Mouse (Mus musculus) intestine, postnatal 0 days (tissue): Measurements from ENCODE around the gene Nmt1. TPM values are rescaled to one million over a fixed set of nuclear protein-coding genes. Genes with fewer than 3 reads are reported as not detected.

ENCODE experiments used
- ATAC-seq: fragments of 200-750 bp; cut with Nextera tagmentation; 2 replicates; pipeline ENCODE4 v1.8.0; 2017; ENCODE audit warnings: mild to moderate bottlenecking, moderate TSS enrichment, moderate library complexity
- H3K27ac ChIP-seq: fragments of 300-500 bp; sonication (generic); 2 replicates; pipeline ENCODE4 v1.5.1; 2014; ENCODE audit warnings: mild to moderate bottlenecking, low read depth, low read length, moderate library complexity
- H3K27me3 ChIP-seq: fragments of 300-500 bp; sonication (generic); replicated peaks from 2 replicates; pipeline ENCODE4 v1.6.1; 2014; ENCODE audit warnings: low read length, mixed read lengths; ENCODE audit not compliant: control insufficient read depth, insufficient read depth
- H3K36me3 ChIP-seq: fragments of 300-500 bp; sonication (generic); 2 replicates; pipeline ENCODE4 v1.6.1; 2014; ENCODE audit warnings: mild to moderate bottlenecking, moderate library complexity; ENCODE audit not compliant: control insufficient read depth, insufficient read depth
- H3K4me1 ChIP-seq: fragments of 300-500 bp; sonication (generic); replicated peaks from 2 replicates; pipeline ENCODE4 v1.6.1; 2014; ENCODE audit warnings: antibody characterized with exemption, low read length, mixed read lengths; ENCODE audit not compliant: control insufficient read depth, insufficient read depth
- H3K4me2 ChIP-seq: fragments of 300-500 bp; sonication (generic); replicated peaks from 2 replicates; pipeline ENCODE4 v1.6.1; 2014; ENCODE audit warnings: low read depth, mild to moderate bottlenecking, moderate library complexity
- H3K4me3 ChIP-seq: fragments of 300-500 bp; sonication (generic); 2 replicates; pipeline ENCODE4 v1.5.1; 2014; ENCODE audit warnings: low read depth, low read length
- H3K9ac ChIP-seq: fragments of 300-500 bp; sonication (generic); 2 replicates; pipeline ENCODE4 v1.6.1; 2014; ENCODE audit warnings: mild to moderate bottlenecking, low read depth, low read length
- H3K9me3 ChIP-seq: fragments of 300-500 bp; sonication (generic); 2 replicates; pipeline ENCODE4 v1.6.1; 2016; ENCODE audit warnings: mixed run types; ENCODE audit not compliant: control insufficient read depth
- CTCF ChIP-seq: sonication (generic); IDR thresholded peaks from 2 replicates; pipeline ENCODE4 v1.5.1; 2016; ENCODE audit warnings: low read depth, mild to moderate bottlenecking, control low read depth, antibody characterized with exemption, moderate library complexity
- WGBS: fragments of 180-500 bp; shearing (Covaris S2); extraction: QIAGEN DNeasy Blood & Tissue Kit; methylation state at CpG from one replicate; pipeline ENCODE4 v1.1.7; 2014; 5-methylcytosine and 5-hydroxymethylcytosine counted together
- polyA plus RNA-seq: library from polyadenylated mRNA; unstranded; fragments of >200 nt; fragmentation: Nextera tagmentation; extraction: Ambion mirVana; gene quantifications from 2 replicates; pipeline ENCODE4 v1.2.1, GENCODE M21; 2015

Gene Nmt1
- polyA plus RNA-seq, 1 experiment from 2014 or later, result 58.4 TPM

GRCm38 (mm10) chr11:103068272-103068671 lies 40.3 kb downstream of the Nmt1 start:
- 92% methylated on average over 4 of the region's 4 CpGs for WGBS
- ATAC-seq, result no peak
- Histone ChIP-seq H3K4me3 (no peak overlapping the region), H3K4me2 (no peak overlapping the region), H3K36me3 (peaks cover 70% of the 10 kb centered on the region), H3K9me3 (no peaks in the 10 kb centered on the region), H3K4me1 (no peaks in the 10 kb centered on the region), H3K27ac (no peak overlapping the region), H3K9ac (no peak overlapping the region), H3K27me3 (no peaks in the 10 kb centered on the region)
- TF ChIP-seq CTCF, result no peak

DNA sequence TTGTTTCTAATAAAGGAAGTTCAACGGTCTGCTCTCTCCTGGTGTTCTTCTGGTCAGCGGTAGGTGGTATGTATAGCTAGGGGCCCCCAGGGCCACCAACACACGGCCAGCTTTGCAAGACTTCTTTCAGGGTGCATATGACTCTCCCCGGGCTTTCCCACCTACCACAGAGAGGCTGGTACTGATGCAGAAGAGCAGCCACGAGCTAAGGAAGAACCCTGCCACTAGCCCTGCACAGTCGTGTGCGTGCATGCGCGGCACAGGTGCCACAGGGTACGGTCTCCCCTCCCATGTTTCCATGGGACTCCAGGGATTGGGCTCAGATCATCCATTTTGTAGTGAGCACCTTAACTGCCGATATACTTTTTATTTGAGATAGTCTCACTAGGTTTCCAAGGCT lies 40.9 kb downstream of the Nmt1 start:
- ATAC-seq, result no peak
- Histone ChIP-seq H3K36me3 (peaks cover 64% of the 10 kb centered on the region), H3K9me3 (no peaks in the 10 kb centered on the region), H3K4me3 (no peak overlapping the region), H3K4me1 (no peaks in the 10 kb centered on the region), H3K27ac (no peak overlapping the region), H3K9ac (no peak overlapping the region), H3K27me3 (no peaks in the 10 kb centered on the region), H3K4me2 (no peak overlapping the region)
- WGBS, result 94% methylated on average over 11 of the region's 11 CpGs
- TF ChIP-seq CTCF, result no peak

DNA sequence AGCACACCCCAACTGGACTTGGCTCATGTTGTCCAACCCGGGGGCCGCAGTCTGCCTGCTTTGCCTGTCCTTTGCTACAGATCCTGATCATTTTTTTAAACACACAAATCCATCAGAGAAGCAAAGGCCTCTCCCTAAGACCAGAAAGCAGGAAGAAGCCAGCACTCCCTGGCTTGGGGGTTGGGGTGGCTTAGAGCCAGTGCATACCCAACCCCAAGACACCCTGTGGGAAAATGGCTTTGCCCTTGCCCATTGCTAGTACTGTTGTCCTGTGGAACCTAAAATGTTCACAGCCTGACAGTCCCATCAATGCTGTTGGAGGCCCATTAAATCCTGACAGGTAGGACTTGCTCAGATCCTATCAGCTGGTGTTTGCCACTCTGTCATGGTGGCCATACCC lies 41.7 kb downstream of the Nmt1 start:
- no peak for ATAC-seq
- no peak overlapping the region for H3K4me2 ChIP-seq
- H3K27ac ChIP-seq, result no peak overlapping the region
- no peaks in the 10 kb centered on the region for H3K9me3 ChIP-seq
- 96% methylated on average over 2 of the region's 2 CpGs for WGBS
- H3K9ac ChIP-seq, result no peak overlapping the region
- no peaks in the 10 kb centered on the region for H3K4me1 ChIP-seq
- no peak for TF ChIP-seq CTCF
- H3K4me3 ChIP-seq, result no peak overlapping the region
- peaks cover 56% of the 10 kb centered on the region for H3K36me3 ChIP-seq
- no peaks in the 10 kb centered on the region for H3K27me3 ChIP-seq

- Histone ChIP-seq H3K36me3 (peaks cover 51% of the 10 kb centered on the region), H3K4me3 (no peak overlapping the region), H3K27me3 (no peaks in the 10 kb centered on the region), H3K4me2 (no peak overlapping the region), H3K27ac (no peak overlapping the region), H3K4me1 (no peaks in the 10 kb centered on the region), H3K9ac (no peak overlapping the region), H3K9me3 (no peaks in the 10 kb centered on the region)
- TF ChIP-seq CTCF, result no peak
- no peak for ATAC-seq
- WGBS, result 92% methylated on average over 10 of the region's 10 CpGs
Measured at GRCm38 (mm10) chr11:103070322-103070880, 42.4 kb downstream of the Nmt1 start.

DNA sequence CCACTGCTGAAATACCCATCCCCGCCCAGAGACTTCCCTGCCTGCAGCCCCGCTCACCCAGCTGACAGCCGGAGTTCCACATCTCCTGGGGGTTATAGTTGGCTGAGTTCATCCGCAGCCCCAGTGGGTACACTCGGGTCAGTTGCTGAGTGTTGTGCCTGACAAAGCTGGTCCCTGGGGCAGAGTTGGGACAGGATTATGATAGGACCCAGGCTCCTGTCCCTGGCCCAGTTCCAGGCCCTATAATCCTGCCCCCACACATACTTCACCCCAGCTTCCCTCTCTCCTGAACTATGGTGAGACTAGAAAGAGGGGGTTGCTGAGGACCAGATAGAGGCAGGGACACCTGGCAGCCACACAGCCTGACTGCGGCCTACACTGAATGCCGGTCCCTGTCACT lies 45.7 kb downstream of the Nmt1 start:
- no peaks in the 10 kb centered on the region for H3K4me1 ChIP-seq
- H3K4me3 ChIP-seq, result no peak overlapping the region
- 84% methylated on average over 7 of the region's 7 CpGs for WGBS
- ATAC-seq, result no peak
- H3K27ac ChIP-seq, result no peak overlapping the region
- peaks cover 22% of the 10 kb centered on the region for H3K36me3 ChIP-seq
- H3K4me2 ChIP-seq, result no peak overlapping the region
- H3K9ac ChIP-seq, result no peak overlapping the region
- H3K27me3 ChIP-seq, result no peaks in the 10 kb centered on the region
- TF ChIP-seq CTCF, result no peak
- H3K9me3 ChIP-seq, result no peaks in the 10 kb centered on the region

GRCm38 (mm10) chr11:103074121-103074650 lies 46.2 kb downstream of the Nmt1 start:
- Histone ChIP-seq H3K36me3 (peaks cover 17% of the 10 kb centered on the region), H3K27me3 (no peaks in the 10 kb centered on the region), H3K9me3 (no peaks in the 10 kb centered on the region), H3K4me2 (no peak overlapping the region), H3K27ac (no peak overlapping the region), H3K9ac (no peak overlapping the region), H3K4me3 (no peak overlapping the region), H3K4me1 (no peaks in the 10 kb centered on the region)
- no peak for TF ChIP-seq CTCF
- WGBS, result 70% methylated on average over 10 of the region's 10 CpGs
- no peak for ATAC-seq
